Mouse (Mus musculus) heart, embryonic 16.5 days (tissue): Measurements from ENCODE around the gene Irf2bp1. TPM values are rescaled to one million over a fixed set of nuclear protein-coding genes. Genes with fewer than 3 reads are reported as not detected.

Experiments used
- ATAC-seq: fragments of 200-750 bp; cut with Nextera tagmentation; replicated peaks from 2 replicates; pipeline ENCODE4 v1.8.0; 2017; ENCODE audit warnings: moderate number of reproducible peaks; ENCODE audit not compliant: insufficient read depth, low FRiP score; ENCODE audit errors: extremely low read depth
- H3K27ac ChIP-seq: fragments of 300-500 bp; sonication (generic); 2 replicates; pipeline ENCODE4 v1.5.1; 2014; ENCODE audit warnings: mild to moderate bottlenecking, low read length, control low read depth, moderate library complexity
- H3K27me3 ChIP-seq: fragments of 300-500 bp; sonication (generic); 2 replicates; pipeline ENCODE4 v1.6.1; 2014; ENCODE audit warnings: low read length, mixed read lengths; ENCODE audit not compliant: control insufficient read depth, insufficient read depth
- H3K36me3 ChIP-seq: fragments of 300-500 bp; sonication (generic); 2 replicates; pipeline ENCODE4 v1.6.1; 2014; ENCODE audit not compliant: control insufficient read depth, insufficient read depth
- H3K4me1 ChIP-seq: fragments of 300-500 bp; sonication (generic); 2 replicates; pipeline ENCODE4 v1.6.1; 2014; ENCODE audit warnings: low read length, mixed read lengths; ENCODE audit not compliant: control insufficient read depth, insufficient read depth
- H3K4me2 ChIP-seq: fragments of 300-500 bp; sonication (generic); 2 replicates; pipeline ENCODE4 v1.6.1; 2014; ENCODE audit warnings: low read depth, mild to moderate bottlenecking, control low read depth, low read length
- H3K4me3 ChIP-seq: fragments of 300-500 bp; sonication (generic); 2 replicates; pipeline ENCODE4 v1.5.1; 2014; ENCODE audit warnings: mild to moderate bottlenecking, control low read depth, low read length
- H3K9ac ChIP-seq: fragments of 300-500 bp; sonication (generic); 2 replicates; pipeline ENCODE4 v1.6.1; 2014; ENCODE audit warnings: low read length, control low read depth
- H3K9me3 ChIP-seq: fragments of 300-500 bp; sonication (generic); replicated peaks from 2 replicates; pipeline ENCODE4 v1.6.1; 2016; ENCODE audit warnings: low read length; ENCODE audit not compliant: control insufficient read depth
- WGBS: fragments of 180-500 bp; shearing (Covaris S2); extraction: QIAGEN DNeasy Blood & Tissue Kit; methylation state at CpG from one replicate; pipeline ENCODE4 v1.1.7; 2014; 5-methylcytosine and 5-hydroxymethylcytosine counted together
- polyA plus RNA-seq: library from polyadenylated mRNA; unstranded; fragments of >200 nt; fragmentation: Nextera tagmentation; extraction: Ambion mirVana; gene quantifications from 2 replicates; pipeline ENCODE4 v1.2.1, GENCODE M21; 2015

Irf2bp1 gene
- polyA plus RNA-seq, 1 experiment from 2014 or later = 12.5 TPM

DNA sequence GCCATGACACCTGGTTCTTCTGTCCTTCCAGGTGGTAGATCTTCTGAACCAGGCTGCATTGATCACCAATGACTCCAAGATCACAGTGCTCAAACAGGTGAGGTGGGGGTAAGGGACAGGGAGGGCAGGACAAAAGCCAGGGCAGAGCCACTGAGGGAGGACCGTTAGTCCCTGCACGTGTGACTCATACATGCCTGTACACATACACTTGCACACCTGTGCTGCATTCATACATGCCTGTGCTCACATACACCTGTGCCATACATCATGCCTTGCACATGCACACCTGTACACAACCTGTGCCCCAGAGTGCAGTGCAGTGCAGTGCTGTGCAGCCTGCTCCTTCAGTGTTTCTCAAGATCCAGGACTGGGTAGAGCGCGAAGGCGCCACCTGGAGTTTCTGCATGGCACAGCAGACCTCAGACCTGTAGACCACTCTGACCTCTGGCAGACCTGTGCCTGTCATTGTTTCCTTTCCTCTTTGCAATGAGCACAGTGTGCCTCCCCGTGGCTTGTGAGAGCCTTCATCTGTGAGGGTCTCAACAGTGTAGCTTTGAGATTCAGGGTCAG, 25.3 kb downstream of the Irf2bp1 start:
- Histone ChIP-seq H3K4me2 (no peak overlapping the region), H3K27me3 (no peaks in the 10 kb centered on the region), H3K9ac (no peak overlapping the region), H3K4me1 (peaks cover 12% of the 10 kb centered on the region), H3K27ac (no peak overlapping the region), H3K4me3 (no peak overlapping the region), H3K9me3 (no peaks in the 10 kb centered on the region), H3K36me3 (peaks cover 32% of the 10 kb centered on the region)
- ATAC-seq = no peak
- 61% methylated on average over 6 of the region's 6 CpGs for WGBS

DNA sequence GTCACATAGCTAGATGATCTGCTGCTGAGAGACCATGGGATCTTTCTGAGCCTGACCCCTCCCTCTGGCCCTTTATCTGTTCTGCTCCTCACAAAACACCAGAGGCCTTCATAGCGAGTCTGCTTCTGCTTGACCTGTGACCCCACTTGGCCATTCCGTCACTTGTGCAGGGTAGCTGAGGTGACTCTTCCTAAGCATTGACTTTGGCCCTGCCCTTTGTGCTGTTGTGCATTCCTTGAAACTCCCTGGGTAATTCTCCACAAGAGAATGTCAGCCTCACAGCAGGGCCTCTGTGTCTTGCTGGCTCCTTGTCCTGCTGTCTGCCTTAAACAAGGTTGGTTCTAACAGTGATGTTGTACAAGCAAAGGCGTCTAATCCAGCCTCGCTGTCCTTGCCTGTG, 27.8 kb downstream of the Irf2bp1 start:
- peaks cover 48% of the 10 kb centered on the region for H3K36me3 ChIP-seq
- ATAC-seq = no peak
- no peaks in the 10 kb centered on the region for H3K4me1 ChIP-seq
- H3K27ac ChIP-seq = no peak overlapping the region
- H3K9me3 ChIP-seq = no peaks in the 10 kb centered on the region
- H3K27me3 ChIP-seq = no peaks in the 10 kb centered on the region
- no peak overlapping the region for H3K9ac ChIP-seq
- H3K4me2 ChIP-seq = no peak overlapping the region
- 65% methylated on average over 4 of the region's 4 CpGs for WGBS
- no peak overlapping the region for H3K4me3 ChIP-seq

DNA sequence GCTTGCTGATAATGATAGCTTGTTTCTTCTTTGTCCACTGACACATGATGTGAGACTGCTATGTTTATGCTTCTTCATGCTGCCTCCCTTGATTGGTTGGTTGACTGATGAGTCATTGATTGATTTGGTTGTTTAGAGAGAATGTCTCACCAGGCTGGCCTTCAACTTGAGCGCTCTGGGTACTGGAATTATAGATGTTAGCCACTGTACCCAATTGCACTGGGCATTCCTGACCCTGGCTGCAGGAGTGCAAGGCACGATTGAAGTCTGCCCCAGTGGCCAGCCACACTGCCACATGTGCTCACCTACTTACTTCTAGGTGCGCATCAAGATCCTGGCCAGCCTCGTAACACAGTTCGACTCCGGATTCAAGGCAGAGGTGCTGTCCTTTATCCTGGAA, 40.8 kb downstream of the Irf2bp1 start:
- no peak for ATAC-seq
- Histone ChIP-seq H3K4me3 (no peak overlapping the region), H3K4me1 (no peaks in the 10 kb centered on the region), H3K36me3 (peaks cover 80% of the 10 kb centered on the region), H3K9ac (no peak overlapping the region), H3K4me2 (no peak overlapping the region), H3K27me3 (no peaks in the 10 kb centered on the region), H3K9me3 (no peaks in the 10 kb centered on the region), H3K27ac (no peak overlapping the region)
- 96% methylated on average over 6 of the region's 6 CpGs for WGBS

DNA sequence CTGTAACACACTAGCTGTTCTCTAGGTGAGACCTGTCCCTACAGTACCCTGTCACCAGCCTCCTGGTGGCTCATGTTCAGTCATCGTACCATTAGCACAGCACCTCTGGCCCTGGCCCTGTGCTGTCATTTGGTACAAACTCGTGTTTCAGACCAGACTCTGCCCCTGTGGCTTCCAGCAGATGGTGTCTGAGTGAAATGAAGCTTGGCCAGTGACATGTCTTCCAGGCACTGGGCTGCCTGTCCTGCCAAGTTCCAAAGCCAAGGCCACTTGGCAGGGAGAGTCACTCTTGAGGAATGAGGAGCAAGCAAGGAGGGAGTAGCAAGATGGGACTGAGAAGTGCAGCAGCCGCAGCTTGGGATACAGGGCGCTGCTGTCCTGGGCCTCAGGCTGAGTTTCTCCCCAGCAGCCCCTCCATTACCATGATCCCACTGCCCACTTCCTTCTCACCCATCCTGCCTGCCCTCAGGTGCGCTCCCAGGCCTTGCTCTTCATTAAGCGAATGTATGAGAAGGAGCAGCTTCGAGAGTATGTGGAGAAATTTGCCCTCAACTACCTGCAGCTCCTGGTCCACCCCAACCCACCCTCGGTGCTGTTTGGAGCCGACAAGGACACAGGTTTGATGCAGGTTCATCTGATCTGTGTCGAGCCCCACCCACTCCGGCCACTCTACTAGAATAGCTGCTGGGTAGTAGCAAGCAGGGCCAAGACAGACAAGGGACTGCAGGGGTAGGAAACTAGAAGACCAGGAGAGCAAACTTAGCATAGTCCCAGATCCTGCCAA, 42.6 kb downstream of the Irf2bp1 start:
- no peak for ATAC-seq
- no peaks in the 10 kb centered on the region for H3K27me3 ChIP-seq
- no peaks in the 10 kb centered on the region for H3K4me1 ChIP-seq
- H3K4me3 ChIP-seq = no peak overlapping the region
- no peak overlapping the region for H3K4me2 ChIP-seq
- peaks cover 75% of the 10 kb centered on the region for H3K36me3 ChIP-seq
- 90% methylated on average over 11 of the region's 11 CpGs for WGBS
- no peak overlapping the region for H3K27ac ChIP-seq
- H3K9ac ChIP-seq = no peak overlapping the region
- H3K9me3 ChIP-seq = no peaks in the 10 kb centered on the region

DNA sequence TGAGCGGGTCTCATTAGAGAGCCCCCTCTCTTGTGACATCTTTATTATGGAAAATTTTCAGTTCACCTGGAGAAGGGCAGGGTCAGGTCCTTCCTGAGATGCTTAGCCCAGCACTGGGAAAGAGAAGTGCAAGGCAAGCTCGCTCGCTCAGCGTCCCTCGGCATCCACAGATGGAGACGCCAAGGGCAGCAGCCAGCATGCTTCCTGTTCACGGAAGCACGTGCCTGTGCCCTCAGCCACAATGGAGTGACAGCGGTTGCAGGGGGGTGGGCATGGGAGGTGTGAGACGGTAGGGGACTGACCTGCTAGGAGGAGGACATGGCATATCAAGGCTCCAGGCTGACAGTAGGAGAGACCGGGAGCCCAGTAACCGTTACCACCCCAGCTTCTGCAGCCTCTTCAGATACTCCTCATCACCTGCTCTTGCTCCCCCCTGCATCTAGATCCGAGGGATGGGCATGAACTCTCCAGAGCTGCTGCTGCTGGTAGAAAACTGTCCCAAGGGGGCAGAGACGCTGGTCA, 44.2 kb downstream of the Irf2bp1 start:
- Histone ChIP-seq H3K4me3 (no peak overlapping the region), H3K9me3 (no peaks in the 10 kb centered on the region), H3K27me3 (no peaks in the 10 kb centered on the region), H3K9ac (no peak overlapping the region), H3K36me3 (peaks cover 64% of the 10 kb centered on the region), H3K4me2 (no peak overlapping the region), H3K4me1 (no peaks in the 10 kb centered on the region), H3K27ac (no peak overlapping the region)
- 84% methylated on average over 14 of the region's 14 CpGs for WGBS
- ATAC-seq = no peak

DNA sequence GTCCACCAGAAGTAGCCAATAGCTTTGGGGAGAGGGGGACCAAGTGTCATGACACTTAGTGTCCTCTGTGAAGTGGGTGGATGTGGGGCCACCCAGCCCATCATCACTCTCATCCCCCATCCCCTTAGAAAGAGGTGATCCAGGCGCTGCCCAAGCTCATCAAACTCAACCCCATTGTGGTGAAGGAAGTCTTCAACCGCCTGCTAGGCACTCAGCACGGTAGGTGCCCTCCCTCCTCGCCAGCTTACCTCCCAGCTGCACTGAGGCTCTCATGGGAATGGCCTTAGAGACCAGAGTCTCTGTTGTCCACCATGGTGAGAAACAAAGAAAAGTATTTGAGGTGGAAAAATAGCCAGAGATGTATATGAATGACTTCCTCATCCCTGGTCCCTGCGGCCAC, 45.4 kb downstream of the Irf2bp1 start:
- no peak for ATAC-seq
- Histone ChIP-seq H3K9ac (no peak overlapping the region), H3K27me3 (no peaks in the 10 kb centered on the region), H3K4me1 (no peaks in the 10 kb centered on the region; the same call in 1 of the 2 replicates), H3K4me2 (no peak overlapping the region), H3K4me3 (no peak overlapping the region), H3K9me3 (no peaks in the 10 kb centered on the region), H3K36me3 (peaks cover 56% of the 10 kb centered on the region), H3K27ac (no peak overlapping the region)
- 93% methylated on average over 5 of the region's 5 CpGs for WGBS

DNA sequence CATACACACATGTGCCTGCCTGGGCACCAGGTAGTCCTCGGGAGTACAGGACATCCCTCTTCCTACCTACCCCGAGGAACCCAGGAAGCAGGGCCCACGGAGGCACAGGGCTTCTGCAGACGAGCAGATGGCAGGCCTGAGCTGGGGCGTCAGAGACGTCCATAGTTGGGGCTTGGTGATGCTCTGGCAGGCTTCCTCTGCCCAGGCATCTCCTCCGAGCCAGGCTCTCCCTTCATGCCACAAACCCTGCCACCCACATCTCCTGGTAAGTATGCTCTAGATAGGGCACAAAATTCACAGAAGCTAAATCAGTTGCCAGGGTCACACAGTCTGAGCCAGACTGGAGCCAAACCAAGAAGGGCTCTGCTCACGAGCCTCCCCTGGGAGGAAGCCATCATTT, 46.3 kb downstream of the Irf2bp1 start:
- Histone ChIP-seq H3K9me3 (no peaks in the 10 kb centered on the region), H3K4me3 (no peak overlapping the region), H3K27ac (no peak overlapping the region), H3K36me3 (peaks cover 51% of the 10 kb centered on the region), H3K27me3 (no peaks in the 10 kb centered on the region), H3K4me2 (no peak overlapping the region), H3K9ac (no peak overlapping the region), H3K4me1 (no peaks in the 10 kb centered on the region; the same call in 1 of the 2 replicates)
- ATAC-seq = no peak
- 80% methylated on average over 8 of the region's 8 CpGs for WGBS

DNA sequence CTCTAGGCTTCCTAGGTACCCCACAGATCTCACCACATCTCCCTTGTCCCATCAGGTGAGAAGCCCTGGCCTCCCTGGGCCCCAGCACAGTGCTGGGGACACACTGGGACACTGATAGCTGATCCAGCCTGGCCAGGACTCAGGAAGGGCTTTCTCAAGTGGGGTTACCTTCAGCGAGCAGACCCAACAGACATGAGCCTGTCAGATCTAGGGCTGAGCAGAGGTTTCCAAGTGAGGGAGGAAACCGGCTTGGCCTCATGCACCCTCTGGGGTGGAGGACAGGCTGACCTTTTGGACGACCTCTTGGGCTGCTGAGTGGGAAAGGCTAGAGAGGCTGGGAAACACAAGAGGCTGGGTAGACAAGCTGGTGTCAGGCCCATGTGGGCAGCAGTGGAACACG, 47.3 kb downstream of the Irf2bp1 start:
- no peaks in the 10 kb centered on the region for H3K9me3 ChIP-seq
- no peak overlapping the region for H3K4me2 ChIP-seq
- H3K9ac ChIP-seq = no peak overlapping the region
- H3K4me3 ChIP-seq = no peak overlapping the region
- H3K36me3 ChIP-seq = peaks cover 41% of the 10 kb centered on the region
- no peak for ATAC-seq
- no peaks in the 10 kb centered on the region for H3K27me3 ChIP-seq
- H3K4me1 ChIP-seq = no peaks in the 10 kb centered on the region; the same call in 1 of the 2 replicates
- H3K27ac ChIP-seq = no peak overlapping the region
- 60% methylated on average over 4 of the region's 4 CpGs for WGBS

DNA sequence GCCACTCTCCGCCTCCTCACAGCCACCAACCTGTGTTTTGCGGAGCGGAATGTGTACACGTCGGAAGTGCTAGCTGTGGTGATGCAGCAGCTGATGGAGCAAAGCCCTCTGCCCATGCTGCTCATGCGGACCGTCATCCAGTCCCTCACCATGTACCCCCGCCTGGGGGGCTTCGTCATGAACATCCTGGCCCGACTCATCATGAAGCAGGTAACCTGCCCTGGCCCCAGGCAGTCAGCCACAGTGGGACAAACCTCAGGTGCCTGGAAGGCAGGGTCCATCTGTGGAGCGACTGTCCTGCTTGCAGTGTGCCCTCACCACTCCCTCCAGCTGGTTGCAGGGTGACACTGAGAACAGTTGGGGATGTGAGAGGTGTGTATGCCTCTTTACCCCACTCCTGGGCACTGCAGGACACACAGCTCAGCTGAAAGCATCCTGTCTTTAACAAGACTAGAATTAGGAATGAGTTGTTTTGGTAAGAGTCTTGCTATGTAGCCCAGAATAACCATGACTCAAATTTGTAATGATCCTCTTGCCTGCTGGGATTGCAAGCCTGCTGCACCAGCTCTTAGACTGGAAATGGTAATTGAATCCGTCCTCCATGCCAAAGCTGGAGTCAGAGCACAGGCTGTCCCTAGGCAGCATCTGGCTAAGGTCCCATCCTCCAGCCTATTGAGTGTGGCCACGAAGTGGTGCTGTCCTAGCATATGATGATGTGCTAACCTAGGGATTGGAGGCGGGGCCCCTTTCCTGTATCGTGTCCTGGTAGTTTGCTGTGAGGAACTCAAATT, 48.7 kb downstream of the Irf2bp1 start:
- peaks cover 34% of the 10 kb centered on the region for H3K36me3 ChIP-seq
- no peak for ATAC-seq
- no peaks in the 10 kb centered on the region for H3K27me3 ChIP-seq
- WGBS = 84% methylated on average over 15 of the region's 15 CpGs
- H3K27ac ChIP-seq = no peak overlapping the region
- H3K9me3 ChIP-seq = no peaks in the 10 kb centered on the region
- H3K4me3 ChIP-seq = no peak overlapping the region
- no peaks in the 10 kb centered on the region; the same call in 1 of the 2 replicates for H3K4me1 ChIP-seq
- H3K9ac ChIP-seq = no peak overlapping the region
- no peak overlapping the region for H3K4me2 ChIP-seq
